Mouse (Mus musculus) right cerebral cortex, adult 2 months (tissue): ENCODE measurements around the gene Mpped1.

Experiments
- DNase-seq, 2 experiments: peaks; one replicate each; pipeline ENCODE4 v3.0.0; 2021 to 2022; ENCODE audit warnings: low spot score in 2 of 2

The Mpped1 gene

GRCm38 (mm10) chr15:83789046-83789445, 9.8 kb downstream of the Mpped1 start:
- no peak for DNase-seq

GRCm38 (mm10) chr15:83796924-83797323, 17.7 kb downstream of the Mpped1 start:
- no peak for DNase-seq

- no peak for DNase-seq
These were observed 19.7 kb downstream of the Mpped1 start for GRCm38 (mm10) chr15:83798964-83799363.

- no peak for DNase-seq
These were observed 21.7 kb downstream of the Mpped1 start for GRCm38 (mm10) chr15:83801011-83801410.

- no peak for DNase-seq
These were observed 34.8 kb downstream of the Mpped1 start for GRCm38 (mm10) chr15:83814106-83814505.

GRCm38 (mm10) chr15:83828011-83828410, 48.7 kb downstream of the Mpped1 start:
- no peak for DNase-seq

GRCm38 (mm10) chr15:83829226-83829625, 50.0 kb downstream of the Mpped1 start:
- no peak for DNase-seq

- DNase-seq = no peak
These were observed 53.0 kb downstream of the Mpped1 start for GRCm38 (mm10) chr15:83832265-83832664.

- peak; percentile 64 to 66 for DNase-seq
These were observed 61.9 kb downstream of the Mpped1 start for GRCm38 (mm10) chr15:83840950-83841719.

- DNase-seq = no peak
These were observed 63.2 kb downstream of the Mpped1 start for GRCm38 (mm10) chr15:83842419-83842818.

- DNase-seq = no peak
These were observed 63.9 kb downstream of the Mpped1 start for GRCm38 (mm10) chr15:83842915-83843789.

GRCm38 (mm10) chr15:83845734-83846133, 66.5 kb downstream of the Mpped1 start:
- no peak for DNase-seq

GRCm38 (mm10) chr15:83846592-83846991, 67.3 kb downstream of the Mpped1 start:
- no peak for DNase-seq

GRCm38 (mm10) chr15:83847512-83847911, 68.2 kb downstream of the Mpped1 start:
- DNase-seq = peak in 1 of 2 experiments; percentile 37

GRCm38 (mm10) chr15:83848193-83848592, 68.9 kb downstream of the Mpped1 start:
- no peak for DNase-seq

- DNase-seq = peak; percentile 54 to 72
These were observed 74.1 kb downstream of the Mpped1 start for GRCm38 (mm10) chr15:83853400-83853811.

- DNase-seq = peak; percentile 84
These were observed 77.9 kb downstream of the Mpped1 start for GRCm38 (mm10) chr15:83857129-83857528.

GRCm38 (mm10) chr15:83865626-83866025, 86.4 kb downstream of the Mpped1 start:
- no peak for DNase-seq

GRCm38 (mm10) chr15:83870936-83871335, 91.7 kb downstream of the Mpped1 start:
- no peak for DNase-seq

GRCm38 (mm10) chr15:83877155-83877866, 98.0 kb downstream of the Mpped1 start:
- DNase-seq = no peak

- DNase-seq = no peak
These were observed 98.6 kb downstream of the Mpped1 start for GRCm38 (mm10) chr15:83877898-83878297.

GRCm38 (mm10) chr15:83879845-83880244, 100.6 kb downstream of the Mpped1 start:
- DNase-seq = no peak
